Mouse (Mus musculus) left cerebral cortex, adult 2 months (tissue): ENCODE measurements around the gene Prkar2a. TPM values are rescaled to one million over a fixed set of nuclear protein-coding genes. Genes with fewer than 3 reads are reported as not detected.

ENCODE experiments used
- DNase-seq, 2 experiments: peaks; one replicate each; pipeline ENCODE4 v3.0.0; 2021 to 2022; ENCODE audit warnings: low spot score in 2 of 2, mixed read lengths in 1 of 2; ENCODE audit errors: extremely low spot score in 1 of 2
- H3K27ac ChIP-seq: fragments of 200-600 bp; 2 replicates; pipeline ENCODE4 v1.8.1; 2022
- H3K4me3 ChIP-seq: fragments of 200-600 bp; 2 replicates; pipeline ENCODE4 v1.8.1; 2022
- CTCF ChIP-seq: fragments of 200-600 bp; IDR thresholded peaks from 2 replicates; pipeline ENCODE4 v1.8.1; 2022; ENCODE audit warnings: antibody characterized with exemption, mild to moderate bottlenecking, moderate library complexity
- intact Hi-C: fragments of 180-260 bp; cut with DNase I; formaldehyde crosslinking; loops from one replicate; pipeline ENCODE4 v1.15.1; 2025
- total RNA-seq, 2 experiments: library from RNA; stranded (reverse); gene quantifications; 2 replicates each; pipeline ENCODE4 v1.2.3; 2021

Gene Prkar2a
- total RNA-seq, 2 experiments from 2014 or later, result 47.0 to 48.3 TPM

GRCm38 (mm10) chr9:108694533-108694932, 5.4 kb downstream of the Prkar2a start:
- Histone ChIP-seq H3K27ac (no peak overlapping the region), H3K4me3 (peak overlapping the region; percentile 34)
- DNase-seq, result no peak
- intact Hi-C loops, result no loop called here
- TF ChIP-seq CTCF, result no peak

GRCm38 (mm10) chr9:108702476-108702875, 13.4 kb downstream of the Prkar2a start:
- H3K27ac ChIP-seq, result no peak overlapping the region
- H3K4me3 ChIP-seq, result no peak overlapping the region
- DNase-seq, result no peak
- TF ChIP-seq CTCF, result no peak
- intact Hi-C loops, result no loop called here

GRCm38 (mm10) chr9:108703373-108704110, 14.4 kb downstream of the Prkar2a start:
- no peak for TF ChIP-seq CTCF

GRCm38 (mm10) chr9:108704591-108704990, 15.5 kb downstream of the Prkar2a start:
- no peak overlapping the region for H3K4me3 ChIP-seq
- intact Hi-C loops, result no loop called here
- DNase-seq, result no peak
- no peak overlapping the region for H3K27ac ChIP-seq
- TF ChIP-seq CTCF, result no peak

More at GRCm38 (mm10) chr9:108703373-108704110, 14.4 kb downstream of the Prkar2a start:
- no peak for DNase-seq
- H3K27ac ChIP-seq, result no peak overlapping the region; the same call in 1 of the 2 replicates
- intact Hi-C loops, result no loop called here
- H3K4me3 ChIP-seq, result no peak overlapping the region

- no peak for DNase-seq
- intact Hi-C loops, result no loop called here
- TF ChIP-seq CTCF, result no peak
- Histone ChIP-seq H3K4me3 (no peak overlapping the region), H3K27ac (no peak overlapping the region)
Observed at GRCm38 (mm10) chr9:108707212-108707611, 18.1 kb downstream of the Prkar2a start.

- intact Hi-C loops, result no loop called here
- TF ChIP-seq CTCF, result no peak
Observed at GRCm38 (mm10) chr9:108708833-108709232, 19.7 kb downstream of the Prkar2a start.

GRCm38 (mm10) chr9:108710767-108711166, 21.7 kb downstream of the Prkar2a start:
- intact Hi-C loops, result no loop called here
- Histone ChIP-seq H3K4me3 (no peak overlapping the region), H3K27ac (no peak overlapping the region)
- no peak for TF ChIP-seq CTCF
- no peak for DNase-seq

More at GRCm38 (mm10) chr9:108708833-108709232, 19.7 kb downstream of the Prkar2a start:
- Histone ChIP-seq H3K4me3 (no peak overlapping the region), H3K27ac (no peak overlapping the region)
- no peak for DNase-seq

- H3K27ac ChIP-seq, result no peak overlapping the region
- TF ChIP-seq CTCF, result no peak
- intact Hi-C loops, result no loop called here
- no peak overlapping the region for H3K4me3 ChIP-seq
- no peak for DNase-seq
Observed at GRCm38 (mm10) chr9:108716199-108716598, 27.1 kb downstream of the Prkar2a start.

- DNase-seq, result no peak
- no peak for TF ChIP-seq CTCF
- H3K4me3 ChIP-seq, result no peak overlapping the region
- no peak overlapping the region for H3K27ac ChIP-seq
- intact Hi-C loops, result no loop called here
Observed at GRCm38 (mm10) chr9:108723751-108724150, 34.6 kb downstream of the Prkar2a start.

GRCm38 (mm10) chr9:108726116-108726515, 37.0 kb downstream of the Prkar2a start:
- DNase-seq, result no peak
- TF ChIP-seq CTCF, result no peak
- intact Hi-C loops, result loop anchor here (2.0 kb wide), 1 partner anchor 33 kb away; no protein-coding TSS in a partner anchor
- no peak overlapping the region for H3K4me3 ChIP-seq
- no peak overlapping the region for H3K27ac ChIP-seq

GRCm38 (mm10) chr9:108729050-108729449, 39.9 kb downstream of the Prkar2a start:
- no peak overlapping the region for H3K4me3 ChIP-seq
- H3K27ac ChIP-seq, result no peak overlapping the region
- no peak for DNase-seq
- intact Hi-C loops, result no loop called here
- peak; percentile 33 for TF ChIP-seq CTCF

GRCm38 (mm10) chr9:108732462-108732861, 43.3 kb downstream of the Prkar2a start:
- DNase-seq, result no peak
- Histone ChIP-seq H3K27ac (no peak overlapping the region), H3K4me3 (no peak overlapping the region)
- intact Hi-C loops, result no loop called here
- TF ChIP-seq CTCF, result no peak; the same call in 1 of the 2 replicates

- intact Hi-C loops, result no loop called here
- no peak overlapping the region for H3K27ac ChIP-seq
- DNase-seq, result no peak
- TF ChIP-seq CTCF, result no peak
- H3K4me3 ChIP-seq, result no peak overlapping the region
Observed at GRCm38 (mm10) chr9:108734626-108735025, 45.5 kb downstream of the Prkar2a start.
